Mouse (Mus musculus) bone marrow macrophage, adult 2 months (primary cell): ENCODE measurements around the gene March10.

Experiments used
- CTCF ChIP-seq: IDR thresholded peaks from 2 replicates; pipeline ENCODE4 v1.5.1; 2012; ENCODE audit warnings: low read depth, mild to moderate bottlenecking, low read length, moderate library complexity
- POLR2A ChIP-seq: IDR thresholded peaks from 2 replicates; pipeline ENCODE4 v1.6.1; 2012; ENCODE audit warnings: mild to moderate bottlenecking, low read depth, low read length, borderline replicate concordance

DNA sequence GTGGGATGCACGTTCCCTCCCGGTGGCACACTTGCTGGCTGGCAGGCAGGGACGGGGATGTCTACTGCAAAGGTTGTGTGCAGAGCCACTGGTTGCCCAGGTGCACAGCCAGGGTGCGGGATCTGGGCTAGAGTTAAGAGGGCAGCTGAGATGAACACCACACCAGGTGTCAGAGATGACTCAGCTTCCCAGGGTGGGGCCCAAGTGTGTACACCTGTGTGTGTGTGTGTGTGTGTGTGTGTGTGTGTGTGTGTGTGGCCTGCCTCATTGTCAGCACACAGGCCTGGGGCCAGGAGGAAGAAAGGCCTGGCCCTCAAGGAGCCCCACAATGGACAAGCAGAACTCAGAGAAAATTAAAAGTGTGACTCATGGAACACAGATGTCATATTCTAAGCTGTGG is 31.9 kb downstream of the March10 start:
- TF ChIP-seq CTCF = no peak
- TF ChIP-seq POLR2A = no peak
